Mouse (Mus musculus) spleen, postnatal 36 days (tissue): ENCODE measurements around the gene Tmem95.
A peak's percentile ranks its signal among the peaks of the same experiment; 100 is the strongest.
"Not testable (repeated sequence)": the region's sequence is repeated elsewhere in the genome, so short reads cannot be mapped to it uniquely, and the experiment has no call there.

Experiments used
- DNase-seq, 2 experiments: peaks; one replicate each; pipeline ENCODE4 v3.0.0; 2022; ENCODE audit warnings: low spot score in 2 of 2, mixed read lengths in 1 of 2

Gene Tmem95

DNA sequence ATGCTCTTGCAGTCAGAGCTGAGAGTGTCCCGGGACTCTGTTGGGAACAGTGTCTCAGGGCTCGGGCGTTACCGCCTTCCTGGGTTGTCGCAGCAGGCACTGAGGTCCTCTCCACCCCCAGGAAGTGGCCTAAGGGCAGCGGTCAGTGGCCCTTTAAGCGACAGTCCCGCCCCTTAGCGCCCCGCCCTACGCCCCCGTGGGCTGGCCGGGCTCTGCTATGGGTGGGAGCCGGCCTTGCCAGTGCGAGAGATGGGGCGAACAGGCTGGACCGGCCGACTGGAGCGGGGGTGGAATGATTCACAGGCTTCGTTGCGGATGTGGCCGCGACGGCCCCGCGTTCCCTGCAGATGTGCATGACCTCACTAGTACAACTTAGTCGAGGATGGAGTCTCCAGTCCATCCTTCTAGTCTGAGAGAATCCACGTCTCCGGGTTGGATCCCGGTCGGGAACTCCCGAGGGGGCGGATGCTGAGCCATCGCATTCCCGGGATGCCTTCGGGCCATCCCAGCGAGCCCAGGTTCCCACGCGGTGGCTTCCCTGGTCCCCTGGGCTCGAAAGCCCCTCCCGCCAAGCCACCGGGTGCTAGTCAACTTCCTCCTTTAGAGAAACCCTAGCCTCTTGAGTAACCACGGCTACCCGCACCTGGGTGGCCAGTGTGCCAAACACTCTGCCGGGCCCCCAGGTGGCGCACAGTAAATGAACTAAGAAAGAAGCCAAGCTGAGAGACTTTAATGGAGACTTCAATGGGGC, 3.2 kb upstream of the Tmem95 start, which contains the start of gene Kctd11:
TSS of gene Kctd11 (minus strand) at position 554 of the 751 bp plus-strand sequence.
- peak; percentile 90 to 93 for DNase-seq

- DNase-seq = peak; percentile 74 to 81
Observed at GRCm38 (mm10) chr11:69880506-69880852, 2.7 kb upstream of the Tmem95 start.

DNA sequence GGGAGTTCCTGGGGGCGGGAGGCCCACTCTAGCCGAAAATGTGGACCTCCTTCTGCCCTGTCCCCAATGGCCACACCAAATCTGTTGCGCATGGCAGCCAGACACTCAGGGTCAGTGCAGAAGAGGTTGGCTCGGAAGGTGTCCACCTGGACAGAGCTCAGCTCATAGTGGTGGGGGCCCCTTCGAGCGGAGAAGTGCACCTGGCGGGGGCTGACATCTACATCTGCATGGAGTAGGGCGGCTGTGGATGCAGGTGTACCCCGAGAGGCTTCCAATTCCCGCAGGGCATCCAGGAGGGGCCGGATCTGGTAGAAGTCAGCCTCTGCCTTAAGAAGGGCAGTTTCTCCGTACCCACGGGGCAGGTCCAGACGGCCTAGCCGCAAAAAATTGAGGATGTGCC, 1.9 kb upstream of the Tmem95 start:
- DNase-seq = no peak

DNA sequence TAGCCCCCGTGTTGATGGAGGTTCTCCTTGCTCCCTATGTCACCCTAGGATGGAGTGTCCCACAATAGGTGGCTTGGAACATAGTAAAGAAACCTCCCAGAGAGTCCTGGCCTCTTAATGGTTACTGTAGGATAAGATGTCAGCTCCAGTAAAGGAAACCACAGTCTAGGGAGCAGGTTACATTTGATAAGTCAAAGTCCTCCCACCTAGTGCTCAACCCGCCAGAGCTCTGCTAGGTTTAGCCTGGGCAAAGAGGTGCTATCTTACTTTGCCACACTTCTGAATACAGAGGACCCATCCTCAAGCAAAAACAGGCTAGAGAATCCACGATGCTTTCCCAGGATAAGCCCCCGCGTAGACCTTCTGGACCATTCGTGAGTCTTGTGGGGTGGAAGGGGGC, 1.1 kb upstream of the Tmem95 start:
- DNase-seq = no peak

- DNase-seq = no peak
Observed at GRCm38 (mm10) chr11:69878399-69878798, 581 bp upstream of the Tmem95 start.

DNA sequence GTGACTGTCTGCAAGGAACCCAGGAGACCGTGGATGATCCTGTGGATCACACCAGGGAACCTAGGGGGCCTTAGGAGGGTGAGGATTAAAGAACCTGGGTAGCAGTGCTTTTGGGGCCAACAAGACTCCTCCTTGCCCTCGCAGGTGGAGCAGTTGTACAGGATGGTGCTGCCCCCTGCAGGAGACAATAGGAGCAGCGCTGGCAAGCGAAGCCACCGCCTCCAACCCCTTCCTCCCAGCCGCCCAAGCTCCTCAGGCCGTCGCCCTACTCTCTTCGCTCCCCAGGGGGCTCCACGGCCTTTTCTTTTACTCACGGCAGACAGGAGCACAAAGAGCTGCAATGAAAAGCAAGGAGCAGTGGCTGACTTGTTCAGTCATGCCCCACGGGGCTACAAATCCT, 951 bp downstream of the Tmem95 start:
- peak; percentile 80 to 83 for DNase-seq

DNA sequence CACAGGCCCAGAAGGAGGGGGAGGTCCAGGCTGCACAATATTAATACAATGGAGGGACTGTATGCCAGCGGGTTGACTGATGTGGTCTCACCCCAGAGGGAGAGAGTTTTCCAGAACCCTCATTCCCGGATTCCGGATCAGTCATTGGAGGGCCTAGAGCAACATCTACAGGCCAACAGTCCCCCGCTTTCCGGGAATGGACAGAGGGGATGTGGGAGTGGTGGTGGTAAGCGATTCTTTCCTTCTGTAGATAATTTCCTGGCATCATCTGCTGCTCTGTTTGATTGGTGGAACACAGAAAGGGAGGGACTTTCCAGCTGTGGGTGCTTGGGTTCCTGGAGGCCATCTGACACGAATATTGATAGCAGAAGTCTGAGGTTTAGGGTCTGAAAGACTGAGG, 1.6 kb downstream of the Tmem95 start:
- peak in 1 of 2 experiments; percentile 39 for DNase-seq

DNA sequence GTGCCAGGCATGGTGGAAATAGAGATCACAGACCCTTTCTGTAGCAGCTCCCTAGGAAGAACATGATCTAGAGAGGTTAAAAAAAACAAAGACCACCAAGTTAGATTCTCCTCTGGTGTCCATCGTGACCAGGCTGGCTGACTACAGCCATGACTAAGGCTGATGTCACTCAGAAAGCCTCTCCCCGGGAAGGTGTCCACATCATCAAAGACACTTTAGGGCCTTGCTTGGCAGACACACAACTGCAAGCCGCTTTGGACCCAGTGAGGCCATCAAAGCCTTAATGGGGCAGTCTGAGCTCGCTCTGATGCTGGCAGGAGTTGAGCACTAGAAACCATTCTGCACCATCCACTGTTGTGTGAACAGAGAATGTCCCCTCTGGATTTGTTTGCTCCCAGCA, 5.4 kb downstream of the Tmem95 start:
- DNase-seq = no peak

DNA sequence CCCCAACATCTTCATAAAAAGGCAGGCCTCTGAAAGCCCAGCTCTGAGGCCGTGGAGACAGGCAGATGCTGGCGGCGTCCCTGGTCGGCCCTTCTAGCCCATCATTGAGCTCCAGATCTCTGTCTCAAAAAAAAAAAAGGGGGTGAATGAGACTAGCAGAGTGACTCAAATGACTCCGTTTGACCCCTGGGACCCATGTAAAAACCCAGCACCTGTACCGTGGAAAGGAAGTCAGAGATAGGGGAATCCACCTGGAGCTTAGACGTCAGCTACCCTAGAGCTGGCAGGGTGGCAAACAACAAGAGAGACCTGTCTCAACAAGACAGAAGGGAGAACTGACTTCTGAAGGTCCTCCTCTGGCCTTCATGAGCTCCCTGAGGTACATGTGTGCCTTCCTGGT, 6.0 kb downstream of the Tmem95 start:
- no peak for DNase-seq

GRCm38 (mm10) chr11:69870289-69871069, 7.3 kb downstream of the Tmem95 start:
- DNase-seq = no peak

GRCm38 (mm10) chr11:69867335-69867734, 10.5 kb downstream of the Tmem95 start:
- no peak for DNase-seq

- DNase-seq = no peak
Observed at GRCm38 (mm10) chr11:69865561-69865960, 12.3 kb downstream of the Tmem95 start.

DNA sequence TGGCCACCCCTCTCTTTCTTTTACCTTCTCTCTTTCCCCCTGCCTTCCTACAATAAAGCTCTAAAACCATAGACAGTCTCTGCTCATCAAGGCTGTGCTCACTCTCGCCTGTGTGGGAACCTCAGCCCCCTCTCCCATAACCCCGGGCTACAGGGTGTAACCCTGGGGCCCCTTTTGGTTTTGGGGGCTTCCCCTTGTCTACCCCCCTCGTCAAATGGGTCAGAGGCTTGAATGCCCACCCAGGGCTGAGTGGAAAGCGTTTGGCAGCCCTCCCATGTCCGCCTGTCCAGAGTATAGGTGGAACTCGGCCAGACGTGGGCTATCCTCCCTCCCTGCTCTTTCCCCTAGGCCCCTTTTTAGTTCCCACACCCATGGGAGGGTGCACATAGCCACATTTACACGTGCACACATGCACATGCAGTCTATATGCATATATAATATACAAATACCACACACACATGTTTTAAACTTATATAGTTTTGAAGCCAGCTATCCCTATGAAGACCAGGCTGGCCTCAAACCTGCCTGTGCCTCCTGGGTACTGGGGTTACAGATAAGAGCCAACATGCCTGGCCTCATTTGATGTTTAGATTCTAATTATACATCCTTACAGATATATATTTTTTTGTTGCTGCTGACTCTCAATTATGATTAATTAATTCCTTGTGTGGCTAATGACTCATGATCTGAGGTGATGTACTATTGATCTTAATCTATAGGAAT, 13.5 kb downstream of the Tmem95 start:
- DNase-seq = no peak

- not testable (repeated sequence) for DNase-seq
Observed at GRCm38 (mm10) chr11:69863729-69864128, 14.1 kb downstream of the Tmem95 start.

DNA sequence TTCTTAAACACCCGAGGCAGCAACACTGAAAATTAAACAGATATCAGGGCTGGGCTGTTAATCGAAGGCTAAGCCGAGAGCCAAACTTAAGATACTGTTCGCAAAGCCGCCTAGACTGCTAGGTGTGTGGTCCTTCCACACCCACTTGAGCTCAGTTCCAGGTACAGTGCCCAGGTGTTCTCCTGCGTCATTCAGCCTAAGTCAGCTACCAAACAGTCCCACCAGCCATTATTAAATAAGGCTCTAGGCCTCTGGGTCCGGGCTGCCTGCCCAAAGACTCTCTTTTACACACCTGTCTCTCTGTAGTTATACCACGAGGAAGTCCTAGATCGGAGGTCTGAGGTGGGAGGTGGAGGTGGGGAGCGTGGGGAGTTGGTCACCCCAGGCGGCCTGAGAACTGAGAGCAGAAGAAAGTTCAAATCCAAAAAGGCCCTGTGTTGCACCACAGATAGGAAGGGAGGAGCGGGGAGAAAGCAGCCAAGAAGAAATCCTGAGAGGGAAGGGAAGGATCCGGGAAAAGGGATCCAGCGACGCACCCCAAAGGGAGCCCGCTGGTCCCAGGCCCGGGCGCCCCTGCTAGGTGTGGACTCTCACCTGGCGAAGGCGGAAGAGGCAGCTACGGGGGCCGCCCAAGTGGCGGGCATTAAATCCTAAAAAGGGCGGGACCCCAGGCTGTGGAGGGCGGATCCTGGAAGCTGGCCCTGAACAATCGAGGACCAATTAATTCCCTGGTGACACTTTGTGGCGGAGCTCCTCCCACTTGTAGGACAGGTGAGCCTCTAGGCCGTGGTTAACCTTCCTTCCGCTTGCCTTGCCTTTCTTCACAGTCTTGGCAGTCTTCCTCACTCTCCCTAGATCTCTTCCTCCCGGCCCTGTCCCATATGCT, 19.5 kb downstream of the Tmem95 start, which contains the start of gene Tnk1:
TSS of gene Tnk1 (minus strand) at position 618 of the 886 bp plus-strand sequence.
- DNase-seq = no peak

DNA sequence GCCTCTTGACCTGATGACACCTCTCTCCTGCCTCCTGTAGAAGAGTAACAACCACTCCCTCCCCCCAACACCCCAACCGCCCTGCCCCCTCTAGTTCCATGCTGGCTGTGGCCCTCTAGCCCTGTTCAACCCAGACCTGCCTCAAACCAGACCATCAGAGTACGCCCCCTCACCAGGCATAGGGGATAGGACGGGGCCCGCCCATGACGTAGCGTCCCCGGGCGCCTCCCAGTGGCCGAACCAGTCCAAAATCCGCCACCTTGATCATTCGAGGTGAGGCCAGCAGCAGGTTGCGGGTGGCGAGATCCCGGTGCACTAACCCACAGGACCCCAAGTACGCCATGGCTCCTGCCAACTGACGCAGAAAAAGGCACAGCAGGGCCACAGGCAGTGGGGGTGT, 22.5 kb downstream of the Tmem95 start:
- peak; percentile 56 to 64 for DNase-seq

DNA sequence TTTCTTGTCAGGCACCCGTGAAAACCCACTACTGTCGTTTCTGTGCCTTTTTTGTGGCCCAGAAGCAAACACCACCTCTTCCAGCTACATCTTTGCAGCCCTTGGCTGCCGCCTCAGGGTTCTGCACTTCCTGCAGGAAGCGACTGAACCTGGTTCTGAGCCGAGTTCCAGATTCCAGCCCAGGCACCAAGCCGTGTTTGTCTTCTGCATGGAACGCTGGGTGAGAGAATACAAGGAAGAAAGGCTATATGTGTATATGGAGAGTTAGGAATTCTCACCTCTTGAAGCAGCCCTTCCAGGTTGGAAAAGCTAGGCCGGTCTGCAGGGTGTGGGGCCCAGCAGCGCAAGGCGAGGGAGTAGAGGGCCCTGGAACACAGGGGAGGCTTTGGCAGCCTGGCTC, 23.1 kb downstream of the Tmem95 start:
- DNase-seq = no peak

DNA sequence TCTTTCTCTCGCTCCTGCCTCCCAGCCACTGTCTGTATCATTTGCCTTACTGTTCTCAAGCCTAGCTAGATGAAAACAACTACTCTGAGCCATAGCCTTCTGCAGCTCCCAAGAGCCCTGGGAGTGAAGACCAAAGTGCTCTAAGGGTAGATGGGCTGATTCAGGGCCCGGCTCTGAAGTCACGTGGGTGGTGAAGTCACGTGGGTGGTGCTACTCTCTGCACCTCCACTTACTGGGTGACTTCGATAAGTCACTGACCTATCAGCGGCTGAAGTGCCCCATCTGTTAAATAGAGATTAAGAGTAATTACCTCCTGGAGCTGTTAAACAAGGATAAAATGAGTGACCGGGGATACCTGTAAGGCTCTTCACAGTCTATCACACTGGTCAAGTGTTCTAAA, 23.8 kb downstream of the Tmem95 start:
- DNase-seq = peak; percentile 71 to 82

DNA sequence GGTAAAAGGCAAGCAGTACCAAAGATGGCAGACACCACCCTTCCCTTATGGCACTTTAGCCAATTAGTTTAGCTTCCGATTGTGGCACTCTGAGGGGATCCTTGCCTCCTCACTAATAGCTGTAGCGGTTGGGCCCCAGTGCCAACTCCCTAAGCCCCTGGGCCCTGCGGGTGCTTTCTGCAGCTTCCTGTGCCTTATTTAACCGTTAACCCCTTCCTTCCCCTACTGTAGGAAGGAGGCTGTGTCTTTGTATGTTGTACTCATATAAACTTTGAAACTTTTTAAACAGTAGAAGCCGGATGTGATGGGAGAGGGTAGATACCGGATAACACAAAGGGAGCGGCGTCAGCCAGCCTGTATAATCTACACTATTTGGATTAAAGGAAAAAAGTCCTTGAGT, 27.1 kb downstream of the Tmem95 start:
- DNase-seq = no peak

- DNase-seq = no peak
Observed at GRCm38 (mm10) chr11:69849884-69850283, 27.9 kb downstream of the Tmem95 start.

DNA sequence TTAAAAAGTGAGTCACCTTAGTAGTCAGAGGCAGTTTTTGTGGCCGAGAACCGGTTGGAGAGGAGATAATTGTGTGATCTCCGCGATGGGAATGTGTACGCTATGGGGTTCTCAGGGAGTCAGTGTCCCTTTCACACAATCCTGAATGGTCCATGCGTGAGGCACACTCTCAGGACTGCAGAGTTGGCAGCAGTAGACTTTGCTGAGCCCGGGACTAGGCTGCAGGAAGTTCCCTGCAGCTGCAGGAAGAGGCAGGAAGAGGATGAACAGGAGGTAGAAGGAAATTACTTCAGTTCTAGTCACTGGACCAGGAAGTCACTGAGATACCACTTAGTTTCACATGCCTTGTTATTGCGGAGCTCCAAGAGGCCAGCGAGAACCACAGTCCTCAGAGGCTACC, 28.7 kb downstream of the Tmem95 start:
- no peak for DNase-seq
